Mouse (Mus musculus): ENCODE measurements around the gene Aak1.

DNA sequence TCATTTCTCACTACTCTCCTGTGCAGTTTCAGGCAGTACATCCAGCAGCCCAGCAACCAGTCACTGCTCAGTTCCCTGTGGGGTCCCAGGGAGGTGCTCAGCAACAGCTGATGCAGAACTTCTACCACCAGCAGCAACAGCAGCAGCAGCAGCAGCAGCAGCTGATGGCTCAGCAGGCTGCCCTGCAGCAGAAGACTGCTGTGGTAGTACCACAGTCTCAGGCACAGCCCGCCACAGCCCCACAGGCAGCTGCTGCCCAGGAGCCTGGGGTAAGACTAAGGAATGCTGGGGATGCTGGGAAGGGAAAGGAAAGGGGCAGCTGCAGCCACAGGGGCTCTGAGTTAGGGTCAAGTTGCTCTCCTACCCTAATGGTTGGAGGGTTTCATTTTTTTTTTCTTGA, 109.7 kb downstream of the Aak1 start:
- TF ChIP-seq CTCF (IDR thresholded peaks at IDR 0.05; ENCODE audit: low read depth), result no peak
- no peak for TF ChIP-seq EP300 (IDR thresholded peaks at IDR 0.05; ENCODE audit: low read depth)

Data from liver, postnatal 0 days (tissue).